Mouse (Mus musculus) erythroblast, adult 5-6 weeks (primary cell): ENCODE measurements around the gene Pdzd8. TPM values are rescaled to one million over a fixed set of nuclear protein-coding genes. Genes with fewer than 3 reads are reported as not detected.

ENCODE experiments used
- ATAC-seq: replicated peaks from 2 replicates; pipeline ENCODE4 v1.8.0; 2016; ENCODE audit warnings: moderate number of reproducible peaks, mild to moderate bottlenecking, moderate TSS enrichment, inconsistent platforms; ENCODE audit not compliant: poor library complexity, low FRiP score, severe bottlenecking
- total RNA-seq, 2 experiments: library from RNA; stranded (forward) in 1 of 2; stranded (reverse) in 1 of 2; fragments of 150-400 nt in 1 of 2; fragments of 200-764, 138-1000 nt in 1 of 2; gene quantifications; 2 replicates each; pipeline versions ENCODE4 v1.2.3 to v1.2.4; 2015 to 2017; ENCODE audit warnings: low replicate concordance in 2 of 2

Gene Pdzd8
- total RNA-seq, 2 experiments from 2014 or later: 26.8 to 30.2 TPM

GRCm38 (mm10) chr19:59356843-59357595, 11.4 kb upstream of the Pdzd8 start:
- ATAC-seq: peak; percentile 62

- ATAC-seq: no peak
These were observed 10.8 kb upstream of the Pdzd8 start for GRCm38 (mm10) chr19:59356388-59356787.

GRCm38 (mm10) chr19:59354906-59355305, 9.3 kb upstream of the Pdzd8 start:
- ATAC-seq: no peak

GRCm38 (mm10) chr19:59352760-59353159, 7.2 kb upstream of the Pdzd8 start:
- ATAC-seq: no peak

GRCm38 (mm10) chr19:59351151-59351889, 5.7 kb upstream of the Pdzd8 start:
- ATAC-seq: no peak

GRCm38 (mm10) chr19:59350273-59350903, 4.8 kb upstream of the Pdzd8 start:
- ATAC-seq: no peak

- no peak for ATAC-seq
These were observed 3.9 kb upstream of the Pdzd8 start for GRCm38 (mm10) chr19:59349329-59349960.

- no peak for ATAC-seq
These were observed 745 bp upstream of the Pdzd8 start for GRCm38 (mm10) chr19:59346325-59346724.

GRCm38 (mm10) chr19:59345081-59345657, 411 bp downstream of the Pdzd8 start:
- ATAC-seq: peak; percentile 58

GRCm38 (mm10) chr19:59344304-59344711, 1.3 kb downstream of the Pdzd8 start:
- peak; percentile 64 for ATAC-seq

GRCm38 (mm10) chr19:59342964-59343363, 2.6 kb downstream of the Pdzd8 start:
- no peak for ATAC-seq

GRCm38 (mm10) chr19:59339908-59340307, 5.7 kb downstream of the Pdzd8 start:
- no peak for ATAC-seq

- ATAC-seq: no peak
These were observed 7.5 kb downstream of the Pdzd8 start for GRCm38 (mm10) chr19:59337872-59338681.

- no peak for ATAC-seq
These were observed 8.9 kb downstream of the Pdzd8 start for GRCm38 (mm10) chr19:59336655-59337054.

- ATAC-seq: peak; percentile 60
These were observed 14.8 kb downstream of the Pdzd8 start for GRCm38 (mm10) chr19:59330816-59331225.

- no peak for ATAC-seq
These were observed 23.6 kb downstream of the Pdzd8 start, which contains the start of gene Rps12-ps3 for GRCm38 (mm10) chr19:59321990-59322389. Gene Rps12-ps3 (plus strand): TSS chr19:59322290.

GRCm38 (mm10) chr19:59316571-59316970, 29.0 kb downstream of the Pdzd8 start:
- no peak for ATAC-seq

GRCm38 (mm10) chr19:59315308-59315707, 30.3 kb downstream of the Pdzd8 start:
- ATAC-seq: no peak
